Mouse (Mus musculus) kidney, embryonic 14.5 days (tissue): ENCODE data around the gene Spsb4. TPM values are rescaled to one million over a fixed set of nuclear protein-coding genes. Genes with fewer than 3 reads are reported as not detected.

ENCODE experiments used
- ATAC-seq: fragments of 200-750 bp; cut with Nextera tagmentation; 2 replicates; pipeline ENCODE4 v1.8.0; 2017; ENCODE audit warnings: moderate number of reproducible peaks, mild to moderate bottlenecking, moderate TSS enrichment, moderate library complexity; ENCODE audit not compliant: low FRiP score, low TSS enrichment
- H3K27ac ChIP-seq: fragments of 300-500 bp; sonication (generic); 2 replicates; pipeline ENCODE4 v1.5.1; 2014; ENCODE audit warnings: low read depth, mild to moderate bottlenecking, low read length, moderate library complexity, mixed read lengths
- H3K27me3 ChIP-seq: fragments of 300-500 bp; sonication (generic); 2 replicates; pipeline ENCODE4 v1.6.1; 2014; ENCODE audit warnings: mild to moderate bottlenecking, low read length; ENCODE audit not compliant: control insufficient read depth, insufficient read depth
- H3K36me3 ChIP-seq: fragments of 300-500 bp; sonication (generic); 2 replicates; pipeline ENCODE4 v1.6.1; 2014; ENCODE audit warnings: low read length, mixed read lengths; ENCODE audit not compliant: control insufficient read depth, insufficient read depth
- H3K4me1 ChIP-seq: fragments of 300-500 bp; sonication (generic); 2 replicates; pipeline ENCODE4 v1.6.1; 2014; ENCODE audit warnings: low read length, mixed read lengths; ENCODE audit not compliant: control insufficient read depth, insufficient read depth
- H3K4me2 ChIP-seq: fragments of 300-500 bp; sonication (generic); replicated peaks from 2 replicates; pipeline ENCODE4 v1.6.1; 2014; ENCODE audit warnings: low read depth, mild to moderate bottlenecking, low read length
- H3K4me3 ChIP-seq: fragments of 300-500 bp; sonication (generic); 2 replicates; pipeline ENCODE4 v1.5.1; 2014; ENCODE audit warnings: mild to moderate bottlenecking, low read length
- H3K9ac ChIP-seq: fragments of 300-500 bp; sonication (generic); 2 replicates; pipeline ENCODE4 v1.6.1; 2014; ENCODE audit warnings: low read depth, mild to moderate bottlenecking, low read length, moderate library complexity
- H3K9me3 ChIP-seq: fragments of 300-500 bp; sonication (generic); 2 replicates; pipeline ENCODE4 v1.6.1; 2016; ENCODE audit warnings: low read length; ENCODE audit not compliant: control insufficient read depth
- WGBS: fragments of 180-500 bp; shearing (Covaris S2); extraction: QIAGEN DNeasy Blood & Tissue Kit; methylation state at CpG from one replicate; pipeline ENCODE4 v1.1.7; 2014; 5-methylcytosine and 5-hydroxymethylcytosine counted together
- polyA plus RNA-seq: library from polyadenylated mRNA; unstranded; fragments of >200 nt; fragmentation: Nextera tagmentation; extraction: Ambion mirVana; gene quantifications from 2 replicates; pipeline ENCODE4 v1.2.1, GENCODE M21; 2014

The Spsb4 gene
- polyA plus RNA-seq, 1 experiment from 2014 or later: 55.6 TPM

GRCm38 (mm10) chr9:96962714-96963113, 55.9 kb downstream of the Spsb4 start:
- ATAC-seq: no peak; the same call in 1 of the 2 replicates
- H3K27ac ChIP-seq: peak overlapping the region; percentile 56; the same call in 1 of the 2 replicates
- no peak overlapping the region for H3K4me2 ChIP-seq
- H3K4me3 ChIP-seq: no peak overlapping the region
- no peaks in the 10 kb centered on the region for H3K27me3 ChIP-seq
- 49% methylated on average over 8 of the region's 8 CpGs for WGBS
- H3K4me1 ChIP-seq: peaks cover 53% of the 10 kb centered on the region
- H3K9me3 ChIP-seq: no peaks in the 10 kb centered on the region
- no peak overlapping the region for H3K9ac ChIP-seq
- H3K36me3 ChIP-seq: no peaks in the 10 kb centered on the region

DNA sequence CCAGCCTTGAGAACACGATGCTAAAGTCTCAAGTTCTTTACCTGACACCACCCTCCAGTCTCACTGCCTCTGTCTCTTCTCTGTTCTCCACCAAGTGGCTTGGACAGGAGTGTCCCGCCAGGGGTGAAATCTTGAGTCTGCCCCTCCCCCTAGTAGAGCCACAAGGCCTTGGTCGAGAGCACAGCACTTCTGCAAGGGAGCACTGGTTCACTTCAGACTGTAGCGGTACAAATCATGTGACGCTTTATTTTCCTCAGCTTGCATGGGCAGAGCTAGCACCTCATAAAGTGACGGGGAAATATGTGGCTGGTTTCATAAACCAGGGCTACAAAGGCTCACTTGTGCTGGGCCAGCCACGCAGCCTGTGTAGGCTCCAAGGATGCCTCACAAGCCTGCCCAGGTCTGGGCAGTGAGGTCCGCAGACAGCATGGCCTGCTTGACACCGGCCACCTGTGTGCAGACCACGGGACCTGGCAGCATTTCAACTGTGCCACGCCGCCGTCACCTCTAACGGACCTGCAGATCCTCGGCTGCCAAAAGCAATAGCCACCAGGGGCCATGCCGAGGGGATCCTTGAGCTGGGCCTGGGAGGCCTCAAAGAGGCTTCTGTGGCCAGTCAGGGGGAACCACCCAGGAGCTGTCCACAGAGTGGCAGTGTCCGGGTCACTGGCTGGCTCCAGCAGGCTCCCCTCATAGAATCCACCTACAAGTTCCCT, 56.5 kb downstream of the Spsb4 start:
- peak; percentile 78 for ATAC-seq
- peaks cover 58% of the 10 kb centered on the region for H3K4me1 ChIP-seq
- no peak overlapping the region for H3K4me2 ChIP-seq
- no peaks in the 10 kb centered on the region for H3K27me3 ChIP-seq
- no peak overlapping the region for H3K4me3 ChIP-seq
- H3K9ac ChIP-seq: no peak overlapping the region
- H3K9me3 ChIP-seq: no peaks in the 10 kb centered on the region
- H3K27ac ChIP-seq: peak overlapping the region; percentile 56; the same call in 1 of the 2 replicates
- WGBS: 32% methylated on average over 17 of the region's 17 CpGs
- no peaks in the 10 kb centered on the region for H3K36me3 ChIP-seq

- Histone ChIP-seq H3K4me1 (peaks cover 52% of the 10 kb centered on the region), H3K9me3 (no peaks in the 10 kb centered on the region), H3K4me3 (no peak overlapping the region), H3K27ac (no peak overlapping the region), H3K4me2 (no peak overlapping the region), H3K9ac (no peak overlapping the region), H3K36me3 (no peaks in the 10 kb centered on the region), H3K27me3 (no peaks in the 10 kb centered on the region)
- WGBS: 66% methylated on average over 7 of the region's 7 CpGs
- no peak for ATAC-seq
These were observed 57.6 kb downstream of the Spsb4 start for GRCm38 (mm10) chr9:96961006-96961405.

- no peak overlapping the region for H3K4me2 ChIP-seq
- no peak overlapping the region for H3K27ac ChIP-seq
- WGBS: 80% methylated on average over 4 of the region's 4 CpGs
- no peak for ATAC-seq
- H3K9ac ChIP-seq: no peak overlapping the region
- no peaks in the 10 kb centered on the region for H3K27me3 ChIP-seq
- H3K36me3 ChIP-seq: no peaks in the 10 kb centered on the region
- H3K9me3 ChIP-seq: no peaks in the 10 kb centered on the region
- peaks cover 52% of the 10 kb centered on the region for H3K4me1 ChIP-seq
- H3K4me3 ChIP-seq: no peak overlapping the region
These were observed 58.4 kb downstream of the Spsb4 start for GRCm38 (mm10) chr9:96960241-96960640.

DNA sequence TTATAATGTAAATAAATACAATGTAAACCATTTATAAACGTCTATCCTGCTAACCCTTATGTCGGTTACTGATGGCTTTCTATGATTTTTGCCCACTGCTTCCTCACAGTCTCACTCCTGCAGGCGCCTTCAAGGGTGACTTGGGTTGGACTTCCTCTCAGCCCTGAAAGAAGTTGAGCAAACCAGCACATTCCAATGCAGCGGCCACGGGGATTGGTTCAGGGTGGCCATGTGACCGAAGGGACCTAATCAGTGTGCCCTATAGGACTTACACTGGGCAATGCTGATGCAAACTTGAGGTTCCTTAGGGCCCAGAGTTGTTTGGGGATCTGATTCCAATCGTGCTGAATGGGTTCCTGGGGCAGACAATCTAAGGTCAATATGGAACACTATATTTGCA, 59.2 kb downstream of the Spsb4 start:
- ATAC-seq: no peak
- no peaks in the 10 kb centered on the region for H3K9me3 ChIP-seq
- WGBS: 87% methylated on average over 7 of the region's 7 CpGs
- H3K9ac ChIP-seq: no peak overlapping the region
- no peaks in the 10 kb centered on the region for H3K36me3 ChIP-seq
- H3K27ac ChIP-seq: no peak overlapping the region
- H3K4me3 ChIP-seq: no peak overlapping the region
- H3K27me3 ChIP-seq: no peaks in the 10 kb centered on the region
- peaks cover 52% of the 10 kb centered on the region for H3K4me1 ChIP-seq
- H3K4me2 ChIP-seq: no peak overlapping the region

- Histone ChIP-seq H3K4me2 (no peak overlapping the region), H3K27me3 (no peaks in the 10 kb centered on the region), H3K36me3 (no peaks in the 10 kb centered on the region), H3K4me3 (no peak overlapping the region), H3K27ac (peak overlapping the region; percentile 33; the same call in 1 of the 2 replicates), H3K4me1 (peaks cover 50% of the 10 kb centered on the region), H3K9ac (no peak overlapping the region), H3K9me3 (no peaks in the 10 kb centered on the region)
- ATAC-seq: peak; percentile 32; the same call in 1 of the 2 replicates
- WGBS: 20% methylated on average over 6 of the region's 6 CpGs
These were observed 60.5 kb downstream of the Spsb4 start for GRCm38 (mm10) chr9:96958009-96958615.

DNA sequence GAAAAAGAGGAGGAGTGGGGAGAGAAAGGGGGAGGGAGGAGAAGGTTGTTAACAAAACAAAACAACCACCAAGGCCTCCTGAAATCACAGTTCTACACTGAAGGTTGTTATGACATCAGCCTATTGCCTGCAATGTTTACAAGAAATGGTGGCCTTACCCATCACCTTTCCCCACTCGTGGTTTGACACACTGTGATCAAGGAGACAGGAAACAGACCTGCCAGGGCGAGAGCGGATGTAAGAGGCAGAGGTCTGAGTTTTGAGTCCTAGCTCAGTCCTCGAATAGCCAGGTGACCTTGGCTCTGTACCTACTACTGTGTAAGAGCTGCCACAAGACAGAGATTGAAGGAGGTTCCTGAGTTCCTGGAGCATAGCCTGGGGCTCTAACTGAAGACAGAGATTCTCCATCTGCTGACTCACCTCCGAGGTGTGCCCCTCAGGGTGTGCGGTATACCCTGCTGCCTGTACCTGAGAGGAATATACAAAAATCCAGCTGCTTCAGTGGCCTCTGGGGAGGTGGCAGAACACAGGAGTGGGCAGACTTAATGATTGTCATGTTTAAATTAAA, 61.3 kb downstream of the Spsb4 start:
- H3K9me3 ChIP-seq: no peaks in the 10 kb centered on the region
- H3K9ac ChIP-seq: no peak overlapping the region
- peaks cover 49% of the 10 kb centered on the region for H3K4me1 ChIP-seq
- peak overlapping the region; percentile 33 for H3K27ac ChIP-seq
- 47% methylated on average over 6 of the region's 6 CpGs for WGBS
- H3K4me3 ChIP-seq: no peak overlapping the region
- ATAC-seq: no peak
- H3K4me2 ChIP-seq: no peak overlapping the region
- H3K27me3 ChIP-seq: no peaks in the 10 kb centered on the region
- H3K36me3 ChIP-seq: no peaks in the 10 kb centered on the region

GRCm38 (mm10) chr9:96956646-96957297, 61.9 kb downstream of the Spsb4 start:
- Histone ChIP-seq H3K9me3 (no peaks in the 10 kb centered on the region), H3K4me3 (no peak overlapping the region), H3K27me3 (no peaks in the 10 kb centered on the region), H3K36me3 (no peaks in the 10 kb centered on the region), H3K4me2 (no peak overlapping the region), H3K4me1 (peaks cover 49% of the 10 kb centered on the region), H3K27ac (no peak overlapping the region), H3K9ac (no peak overlapping the region)
- 41% methylated on average over 6 of the region's 6 CpGs for WGBS
- ATAC-seq: no peak
